Mouse (Mus musculus): ENCODE data around the gene Zfp629. TPM values are rescaled to one million over a fixed set of nuclear protein-coding genes. Genes with fewer than 3 reads are reported as not detected.
A peak's percentile ranks its signal among the peaks of the same experiment; 100 is the strongest.

Zfp629 gene
- total and polyA plus RNA-seq, 3 experiments: 10.8 to 12.6 TPM; not detected in 1

GRCm38 (mm10) chr7:127641260-127641659 is 25.7 kb upstream of the Zfp629 start:
- Histone ChIP-seq H3K36me3 (ENCODE audit: control insufficient read depth in 1 of 2, insufficient read depth in 2 of 2, low read length in 2 of 2) (peaks cover 0 to 8% of the 10 kb centered on the region in 2 experiments; a peak in 2 of 4 replicates), H3K27ac (ENCODE audit: control insufficient read depth, low read depth, low read length) (peak overlapping the region; percentile 42), H3K4me1 (ENCODE audit: control insufficient read depth in 1 of 2, insufficient read depth in 2 of 2, low read length in 2 of 2) (peaks cover 3 to 7% of the 10 kb centered on the region in 2 experiments; a peak in 2 of 4 replicates), H3K79me2 (ENCODE audit: control insufficient read depth, insufficient read depth, low read length, poor library complexity) (no peaks in the 10 kb centered on the region), H3K4me3 (ENCODE audit: control insufficient read depth in 1 of 2, insufficient read depth in 1 of 2, low read depth in 2 of 2, low read length in 2 of 2) (peak overlapping the region; percentile 14 to 67), H3K27me3 (ENCODE audit: control insufficient read depth in 1 of 2, insufficient read depth in 2 of 2, low read length in 2 of 2) (no peaks in the 10 kb centered on the region), H3K9me3 (replicated peaks; ENCODE audit: insufficient read depth, low read length) (no peaks in the 10 kb centered on the region), H3K9ac (ENCODE audit: control insufficient read depth, low read depth, low read length, poor library complexity, severe bottlenecking) (peak overlapping the region; percentile 51)
- peak; percentile 59 for DNase-seq (ENCODE audit: low read depth, low spot score)
- TF ChIP-seq RCOR1 (IDR thresholded peaks at IDR 0.05; ENCODE audit: low read depth, low read length) (no peak), SMC3 (IDR thresholded peaks at IDR 0.05; ENCODE audit: low read depth, low read length) (peak; percentile 1; the same call in 1 of the 2 replicates), ZNF384 (IDR thresholded peaks at IDR 0.05; ENCODE audit: low read depth, low read length) (no peak), POLR2A (IDR thresholded peaks at IDR 0.05; ENCODE audit: control insufficient read depth in 1 of 2, insufficient read depth in 1 of 2, low read depth in 1 of 2, low read length in 2 of 2, poor library complexity in 1 of 2) (no peak), GATA1 (IDR thresholded peaks at IDR 0.05; ENCODE audit: low read depth, low read length) (no peak), HCFC1 (IDR thresholded peaks at IDR 0.05; ENCODE audit: low read depth, low read length) (no peak), ETS1 (IDR thresholded peaks at IDR 0.05; ENCODE audit: low read depth, low read length) (peak; percentile 39; the same call in 1 of the 2 replicates), MXI1 (IDR thresholded peaks at IDR 0.05; ENCODE audit: low read depth, low read length) (peak; percentile 51; the same call in 1 of the 2 replicates), SIN3A (IDR thresholded peaks at IDR 0.05; ENCODE audit: low read length) (peak; percentile 48; the same call in 1 of the 2 replicates), NRF1 (IDR thresholded peaks at IDR 0.05; ENCODE audit: insufficient read depth, low read depth, low read length, poor library complexity, severe bottlenecking) (no peak), MAX (IDR thresholded peaks at IDR 0.05; ENCODE audit: low read length) (peak; percentile 35; the same call in 1 of the 2 replicates), NELFE (IDR thresholded peaks at IDR 0.05; ENCODE audit: low read depth, low read length) (peak; percentile 27; the same call in 1 of the 2 replicates), CHD2 (IDR thresholded peaks at IDR 0.05; ENCODE audit: low read length) (no peak), GABPA (IDR thresholded peaks at IDR 0.05; ENCODE audit: low read depth, low read length) (no peak), EP300 (IDR thresholded peaks at IDR 0.05; ENCODE audit: low read depth in 1 of 2, low read length in 2 of 2) (peak in 1 of 2 experiments; percentile 58; a peak in 2 of 4 replicates), MYC (IDR thresholded peaks at IDR 0.05; ENCODE audit: low read depth, low read length) (no peak), UBTF (IDR thresholded peaks at IDR 0.05; ENCODE audit: borderline replicate concordance, insufficient read depth, low read depth, low read length) (no peak)

- Histone ChIP-seq H3K79me2 (ENCODE audit: control insufficient read depth, insufficient read depth, low read length, poor library complexity) (no peaks in the 10 kb centered on the region), H3K9me3 (replicated peaks; ENCODE audit: insufficient read depth, low read length) (no peaks in the 10 kb centered on the region), H3K4me1 (ENCODE audit: control insufficient read depth in 1 of 2, insufficient read depth in 2 of 2, low read length in 2 of 2) (peaks cover 3 to 6% of the 10 kb centered on the region in 2 experiments; a peak in 2 of 4 replicates), H3K36me3 (ENCODE audit: control insufficient read depth in 1 of 2, insufficient read depth in 2 of 2, low read length in 2 of 2) (peaks cover 0 to 8% of the 10 kb centered on the region in 2 experiments; a peak in 2 of 4 replicates), H3K27me3 (ENCODE audit: control insufficient read depth in 1 of 2, insufficient read depth in 2 of 2, low read length in 2 of 2) (no peaks in the 10 kb centered on the region), H3K4me3 (ENCODE audit: control insufficient read depth in 1 of 2, insufficient read depth in 1 of 2, low read depth in 2 of 2, low read length in 2 of 2) (no peak overlapping the region), H3K9ac (ENCODE audit: control insufficient read depth, low read depth, low read length, poor library complexity, severe bottlenecking) (no peak overlapping the region), H3K27ac (ENCODE audit: control insufficient read depth, low read depth, low read length) (no peak overlapping the region)
- no peak for DNase-seq (ENCODE audit: low read depth, low spot score)
- TF ChIP-seq NRF1 (IDR thresholded peaks at IDR 0.05; ENCODE audit: insufficient read depth, low read depth, low read length, poor library complexity, severe bottlenecking) (no peak), CTCF (IDR thresholded peaks at IDR 0.05 in 2 of 3, conservative IDR thresholded peaks at IDR 0.05 in 1 of 3; ENCODE audit: control insufficient read depth in 1 of 3, insufficient read depth in 1 of 3, low read depth in 2 of 3, low read length in 3 of 3, poor library complexity in 1 of 3, severe bottlenecking in 1 of 3) (no peak), USF1 (IDR thresholded peaks at IDR 0.05; ENCODE audit: low read depth, low read length) (no peak), POLR2AphosphoS5 (IDR thresholded peaks at IDR 0.05; ENCODE audit: borderline replicate concordance, low read depth, low read length) (no peak), MAFK (IDR thresholded peaks at IDR 0.05; ENCODE audit: borderline replicate concordance, low read depth, low read length) (no peak), NELFE (IDR thresholded peaks at IDR 0.05; ENCODE audit: low read depth, low read length) (no peak), ZKSCAN1 (IDR thresholded peaks at IDR 0.05; ENCODE audit: low read depth, low read length) (no peak), BHLHE40 (IDR thresholded peaks at IDR 0.05; ENCODE audit: borderline replicate concordance, low read depth, low read length) (no peak), RCOR1 (IDR thresholded peaks at IDR 0.05; ENCODE audit: low read depth, low read length) (no peak), ELF1 (IDR thresholded peaks at IDR 0.05; ENCODE audit: low read depth, low read length) (no peak), E2F4 (IDR thresholded peaks at IDR 0.05; ENCODE audit: borderline replicate concordance, low read depth, low read length) (no peak), POLR2A (IDR thresholded peaks at IDR 0.05; ENCODE audit: control insufficient read depth in 1 of 2, insufficient read depth in 1 of 2, low read depth in 1 of 2, low read length in 2 of 2, poor library complexity in 1 of 2) (no peak)
These were observed 21.4 kb upstream of the Zfp629 start for GRCm38 (mm10) chr7:127636963-127637362.
